Mouse (Mus musculus) heart, embryonic 11.5 days (tissue): ENCODE measurements around the gene Zfp423. TPM values are rescaled to one million over a fixed set of nuclear protein-coding genes. Genes with fewer than 3 reads are reported as not detected.
A peak's percentile ranks its signal among the peaks of the same experiment; 100 is the strongest.

Source experiments
- ATAC-seq: fragments of 200-750 bp; cut with Nextera tagmentation; replicated peaks from 2 replicates; pipeline ENCODE4 v1.8.0; 2017; ENCODE audit warnings: moderate library complexity; ENCODE audit not compliant: insufficient number of reproducible peaks, low FRiP score, low TSS enrichment
- H3K27ac ChIP-seq: fragments of 300-500 bp; sonication (generic); 2 replicates; pipeline ENCODE4 v1.5.1; 2014; ENCODE audit warnings: mild to moderate bottlenecking, low read depth, low read length
- H3K27me3 ChIP-seq: fragments of 300-500 bp; sonication (generic); 2 replicates; pipeline ENCODE4 v1.6.1; 2014; ENCODE audit warnings: mild to moderate bottlenecking, low read length, mixed read lengths; ENCODE audit not compliant: control insufficient read depth, insufficient read depth
- H3K36me3 ChIP-seq: fragments of 300-500 bp; sonication (generic); 2 replicates; pipeline ENCODE4 v1.6.1; 2014; ENCODE audit warnings: mild to moderate bottlenecking, low read length, moderate library complexity, mixed read lengths; ENCODE audit not compliant: control insufficient read depth, insufficient read depth
- H3K4me1 ChIP-seq: fragments of 300-500 bp; sonication (generic); 2 replicates; pipeline ENCODE4 v1.6.1; 2014; ENCODE audit warnings: low read length; ENCODE audit not compliant: control insufficient read depth, insufficient read depth
- H3K4me2 ChIP-seq: fragments of 300-500 bp; sonication (generic); 2 replicates; pipeline ENCODE4 v1.6.1; 2014; ENCODE audit warnings: mild to moderate bottlenecking, moderate library complexity
- H3K4me3 ChIP-seq: fragments of 300-500 bp; sonication (generic); 2 replicates; pipeline ENCODE4 v1.5.1; 2014; ENCODE audit warnings: low read depth, low read length
- H3K9ac ChIP-seq: fragments of 300-500 bp; sonication (generic); 2 replicates; pipeline ENCODE4 v1.6.1; 2014; ENCODE audit warnings: mild to moderate bottlenecking, low read depth, low read length, moderate library complexity
- H3K9me3 ChIP-seq: fragments of 300-500 bp; sonication (generic); replicated peaks from 2 replicates; pipeline ENCODE4 v1.6.1; 2016; ENCODE audit warnings: low read length; ENCODE audit not compliant: control insufficient read depth
- WGBS: fragments of 180-500 bp; shearing (Covaris S2); extraction: QIAGEN DNeasy Blood & Tissue Kit; methylation state at CpG from one replicate; pipeline ENCODE4 v1.1.7; 2014; ENCODE audit not compliant: insufficient replicate concordance; 5-methylcytosine and 5-hydroxymethylcytosine counted together
- polyA plus RNA-seq: library from polyadenylated mRNA; unstranded; fragments of >200 nt; fragmentation: Nextera tagmentation; extraction: Ambion mirVana; gene quantifications from 2 replicates; pipeline ENCODE4 v1.2.1, GENCODE M21; 2014

Gene Zfp423
- polyA plus RNA-seq, 1 experiment from 2014 or later: 8.2 TPM

DNA sequence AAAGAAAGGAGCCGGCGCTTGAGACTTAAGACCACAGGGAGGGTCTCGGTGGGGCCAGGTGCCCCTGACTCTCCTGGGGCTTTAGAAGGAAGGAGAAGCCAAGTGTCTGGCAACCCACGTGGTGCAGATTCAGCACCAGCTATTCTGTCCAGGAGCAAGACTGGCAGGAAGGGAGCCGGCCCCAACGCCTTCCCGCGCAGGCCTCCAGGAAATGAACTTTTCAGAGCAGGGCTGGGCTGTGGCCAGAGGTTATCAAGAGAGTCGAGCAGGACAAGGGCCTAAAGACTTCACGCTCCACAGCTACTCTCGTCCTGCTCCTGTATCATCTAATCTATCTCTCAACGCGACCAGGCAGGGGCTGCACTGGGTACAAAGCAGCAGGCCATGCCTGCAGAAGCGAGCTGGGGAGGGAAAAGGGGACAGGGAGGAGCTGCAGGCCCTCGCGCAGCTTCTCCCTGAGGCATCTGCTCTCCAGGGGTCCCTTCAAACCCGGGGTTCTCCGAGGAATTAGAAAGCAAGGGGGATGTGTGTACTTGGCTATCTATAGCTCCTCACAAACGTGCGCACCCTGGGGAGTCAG is 1.4 kb downstream of the Zfp423 start:
- Histone ChIP-seq H3K4me1 (peaks cover 13% of the 10 kb centered on the region), H3K9me3 (no peaks in the 10 kb centered on the region), H3K36me3 (no peaks in the 10 kb centered on the region)

DNA sequence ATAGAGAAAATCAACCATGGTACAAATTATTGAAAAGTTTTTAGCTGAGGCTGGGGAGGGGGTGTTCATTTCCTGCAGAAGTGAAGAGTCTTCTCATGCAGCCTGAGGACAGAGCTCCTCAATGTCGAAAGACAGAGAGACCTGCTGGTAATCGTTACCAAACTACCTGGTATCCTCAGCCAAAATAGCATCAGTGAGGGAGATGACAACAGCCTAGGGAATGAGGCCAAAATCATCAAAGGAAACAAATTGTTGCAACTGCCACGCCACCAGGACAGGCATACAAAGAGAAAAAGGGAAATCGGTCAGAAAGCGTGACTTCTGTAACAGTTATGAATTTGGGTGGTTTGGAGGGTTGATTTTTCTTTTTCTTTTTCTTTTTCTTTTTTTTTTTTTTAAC is 3.4 kb downstream of the Zfp423 start:
- no peak overlapping the region for H3K4me2 ChIP-seq
- no peaks in the 10 kb centered on the region for H3K9me3 ChIP-seq
- no peak overlapping the region for H3K4me3 ChIP-seq
- ATAC-seq: no peak
- H3K9ac ChIP-seq: no peak overlapping the region
- no peaks in the 10 kb centered on the region for H3K36me3 ChIP-seq
- peaks cover 5% of the 10 kb centered on the region for H3K4me1 ChIP-seq
- H3K27ac ChIP-seq: no peak overlapping the region
- WGBS: 53% methylated on average over 5 of the region's 5 CpGs
- H3K27me3 ChIP-seq: peaks cover 8% of the 10 kb centered on the region

More for the DNA sequence above, 1.4 kb downstream of the Zfp423 start:
- Histone ChIP-seq H3K27me3 (peaks cover 21% of the 10 kb centered on the region), H3K4me2 (peak overlapping the region; percentile 98), H3K27ac (peak overlapping the region; percentile 93), H3K9ac (peak overlapping the region; percentile 81), H3K4me3 (peak overlapping the region; percentile 83)
- WGBS: under 1% methylated on average over 20 of the region's 20 CpGs
- no peak for ATAC-seq

DNA sequence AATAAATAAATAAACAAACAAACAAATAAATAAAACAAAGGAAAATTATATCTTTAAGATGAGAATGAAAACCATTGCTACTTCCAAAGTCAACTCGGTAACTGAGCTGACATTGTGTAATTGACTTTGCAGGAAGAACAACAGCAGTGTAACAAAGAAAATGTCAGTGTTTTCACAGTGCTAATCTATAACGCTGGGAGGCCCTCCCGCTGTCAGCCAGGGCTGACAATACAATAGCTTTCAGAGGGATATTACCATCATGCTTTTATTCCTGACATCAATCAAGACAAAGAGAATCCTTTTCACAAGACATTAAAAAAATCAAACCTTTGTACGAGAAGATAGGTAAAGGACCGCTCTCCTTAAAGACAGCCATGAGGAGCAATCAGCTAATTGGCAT is 5.9 kb downstream of the Zfp423 start:
- WGBS: 51% methylated on average over 5 of the region's 5 CpGs
- peaks cover 5% of the 10 kb centered on the region for H3K4me1 ChIP-seq
- no peak for ATAC-seq

DNA sequence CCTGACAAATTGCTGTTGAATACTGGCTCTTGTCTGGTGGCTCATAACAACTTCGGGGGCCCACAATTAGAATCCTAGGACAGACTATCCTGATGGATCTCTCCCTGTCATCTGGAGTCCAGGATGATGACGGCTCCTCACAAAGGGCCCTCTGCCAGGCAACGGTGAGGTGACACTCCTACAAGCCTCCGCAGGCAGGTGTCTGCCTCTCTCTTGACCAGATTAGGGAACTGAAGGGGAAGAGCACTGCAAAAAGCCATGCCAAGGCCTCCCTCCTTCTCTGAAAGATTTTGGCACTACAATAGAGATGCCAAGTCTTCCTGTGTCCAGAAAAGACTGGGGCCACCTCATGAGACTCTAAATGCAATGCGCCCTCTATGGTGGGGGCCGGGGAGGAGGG is 7.1 kb downstream of the Zfp423 start:
- no peak for ATAC-seq

More for the DNA sequence above, 5.9 kb downstream of the Zfp423 start:
- no peaks in the 10 kb centered on the region for H3K9me3 ChIP-seq
- H3K27me3 ChIP-seq: no peaks in the 10 kb centered on the region
- no peak overlapping the region for H3K9ac ChIP-seq
- no peaks in the 10 kb centered on the region for H3K36me3 ChIP-seq
- H3K4me3 ChIP-seq: no peak overlapping the region
- H3K27ac ChIP-seq: no peak overlapping the region
- H3K4me2 ChIP-seq: no peak overlapping the region

DNA sequence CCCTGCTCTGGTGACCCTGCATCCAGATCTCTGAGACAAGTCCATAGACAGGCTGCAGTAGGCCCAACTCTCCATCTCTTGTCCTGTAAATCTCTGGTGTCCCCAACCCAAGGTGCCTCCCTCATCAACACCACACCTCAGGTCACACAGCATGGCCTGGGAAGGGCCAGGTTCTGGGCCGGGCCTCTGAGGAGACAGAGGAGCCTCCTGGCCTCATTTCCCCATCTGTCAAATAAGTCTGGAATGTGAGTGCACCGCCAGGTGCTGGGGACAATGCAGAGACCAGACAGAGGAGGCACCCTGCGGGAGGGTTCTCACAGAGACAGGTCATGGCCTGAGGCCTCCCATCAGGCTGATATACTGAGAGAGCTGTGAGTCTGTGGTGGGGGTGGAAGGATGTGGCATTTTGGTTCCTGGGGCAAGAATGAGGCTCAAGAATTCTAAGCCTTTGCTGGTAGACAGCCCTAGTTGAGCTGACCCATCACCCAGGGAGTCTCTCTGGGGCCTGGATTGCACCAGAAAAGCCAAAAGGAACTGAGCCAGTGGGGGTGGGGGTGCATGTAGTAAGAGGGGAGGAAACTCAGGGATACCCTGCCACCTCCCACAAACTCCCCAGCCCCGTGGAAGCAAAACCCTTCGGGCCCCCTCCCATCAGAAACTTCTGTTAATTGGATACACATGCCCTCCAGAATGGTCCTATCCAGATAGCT is 15.0 kb downstream of the Zfp423 start:
- peak overlapping the region; percentile 90 for H3K4me2 ChIP-seq
- 36% methylated on average over 5 of the region's 5 CpGs for WGBS
- H3K4me1 ChIP-seq: peaks cover 21% of the 10 kb centered on the region
- ATAC-seq: no peak
- no peaks in the 10 kb centered on the region for H3K27me3 ChIP-seq
- H3K36me3 ChIP-seq: no peaks in the 10 kb centered on the region
- H3K27ac ChIP-seq: no peak overlapping the region
- no peaks in the 10 kb centered on the region for H3K9me3 ChIP-seq
- H3K4me3 ChIP-seq: no peak overlapping the region
- no peak overlapping the region for H3K9ac ChIP-seq

More for the DNA sequence above, 7.1 kb downstream of the Zfp423 start:
- Histone ChIP-seq H3K36me3 (no peaks in the 10 kb centered on the region), H3K9me3 (no peaks in the 10 kb centered on the region), H3K27me3 (no peaks in the 10 kb centered on the region), H3K4me2 (no peak overlapping the region), H3K27ac (no peak overlapping the region), H3K4me1 (peaks cover 3% of the 10 kb centered on the region), H3K9ac (no peak overlapping the region), H3K4me3 (no peak overlapping the region)
- WGBS: 71% methylated on average over 6 of the region's 6 CpGs

DNA sequence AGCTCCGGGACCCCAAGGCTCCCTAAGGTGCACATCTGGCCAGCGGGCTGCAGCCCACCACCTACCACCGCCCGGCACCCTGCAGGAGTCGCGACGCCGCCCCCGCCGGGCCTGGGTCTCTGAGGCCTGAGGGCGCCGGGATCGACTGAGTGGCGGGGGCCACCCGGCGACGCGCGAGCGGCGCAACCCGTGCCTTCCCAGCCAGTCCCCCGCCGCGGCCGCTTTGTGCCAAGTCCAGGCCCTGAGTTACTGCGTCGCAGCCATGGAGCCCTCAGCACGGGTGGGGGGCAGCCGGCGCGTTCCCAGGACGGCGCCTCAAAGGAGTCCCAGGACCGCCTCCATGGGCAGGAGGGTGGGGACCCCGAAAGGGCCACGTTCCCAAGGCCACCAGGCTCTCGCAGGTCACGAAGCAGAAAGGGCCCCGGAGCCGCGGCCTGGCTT is 15.7 kb downstream of the Zfp423 start:
- Histone ChIP-seq H3K4me1 (peaks cover 28% of the 10 kb centered on the region), H3K4me3 (peak overlapping the region; percentile 51), H3K9me3 (no peaks in the 10 kb centered on the region), H3K27me3 (no peaks in the 10 kb centered on the region), H3K27ac (no peak overlapping the region), H3K36me3 (no peaks in the 10 kb centered on the region), H3K9ac (peak overlapping the region; percentile 80), H3K4me2 (peak overlapping the region; percentile 90)
- WGBS: 4% methylated on average over 41 of the region's 42 CpGs
- ATAC-seq: no peak

DNA sequence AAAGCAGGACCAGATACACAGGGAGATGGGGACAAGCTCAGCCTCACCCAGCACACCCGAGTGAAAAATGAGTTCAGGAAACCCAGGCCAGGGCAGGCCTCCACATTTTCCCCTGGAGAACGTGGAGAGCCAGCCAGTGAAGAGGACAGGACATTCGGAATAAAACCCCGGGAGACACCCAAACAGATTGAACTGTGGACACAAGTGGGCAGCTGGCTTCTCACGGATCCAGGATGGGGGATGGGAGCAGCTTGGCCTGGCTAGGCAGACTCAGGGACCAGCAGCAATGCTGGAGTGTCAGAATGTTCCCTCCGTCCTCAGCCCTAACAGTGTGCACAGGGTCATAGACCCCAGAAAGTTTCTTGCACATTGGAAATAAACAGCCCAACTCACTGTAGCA is 18.7 kb downstream of the Zfp423 start:
- Histone ChIP-seq H3K4me1 (peaks cover 36% of the 10 kb centered on the region), H3K27ac (no peak overlapping the region)

DNA sequence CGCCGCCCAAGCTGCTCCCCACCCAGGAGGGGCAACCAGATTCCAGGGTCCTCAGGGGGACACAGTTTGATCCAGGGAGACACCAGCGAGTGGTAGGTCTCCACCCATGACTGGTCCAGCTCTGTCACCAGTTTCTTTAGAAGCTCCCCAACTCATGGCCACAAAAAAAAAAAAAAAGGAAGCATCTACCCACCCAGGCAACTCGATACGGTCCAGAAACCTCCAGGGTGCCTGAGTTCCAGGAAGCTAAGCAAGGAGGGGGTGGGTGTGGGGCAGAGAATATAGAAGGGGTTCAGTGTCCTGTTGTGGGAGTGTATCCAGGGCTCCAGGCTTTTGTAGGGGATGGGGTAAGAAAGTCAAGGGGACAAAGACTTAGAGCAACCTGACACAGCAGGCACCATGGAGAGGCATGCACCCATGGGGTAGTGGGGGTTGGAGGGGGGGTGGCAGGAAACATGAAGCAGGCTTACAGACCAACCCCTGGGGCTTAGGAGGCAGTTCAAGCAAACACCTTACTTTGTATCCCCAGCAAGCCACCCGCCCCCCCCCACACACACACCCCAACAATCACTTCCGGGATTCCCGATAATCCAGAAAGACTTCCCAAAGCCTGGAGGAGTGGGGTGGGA is 20.0 kb downstream of the Zfp423 start:
- Histone ChIP-seq H3K36me3 (no peaks in the 10 kb centered on the region), H3K9me3 (no peaks in the 10 kb centered on the region), H3K4me2 (peak overlapping the region; percentile 67), H3K9ac (peak overlapping the region; percentile 44), H3K4me3 (peak overlapping the region; percentile 27), H3K27me3 (no peaks in the 10 kb centered on the region), H3K4me1 (peaks cover 36% of the 10 kb centered on the region), H3K27ac (no peak overlapping the region)
- 9% methylated on average over 8 of the region's 8 CpGs for WGBS
- ATAC-seq: no peak

More for the DNA sequence above, 18.7 kb downstream of the Zfp423 start:
- no peak overlapping the region for H3K9ac ChIP-seq
- no peaks in the 10 kb centered on the region for H3K9me3 ChIP-seq
- no peak for ATAC-seq
- no peak overlapping the region for H3K4me2 ChIP-seq
- no peaks in the 10 kb centered on the region for H3K36me3 ChIP-seq
- no peaks in the 10 kb centered on the region for H3K27me3 ChIP-seq
- 40% methylated on average over 6 of the region's 6 CpGs for WGBS
- no peak overlapping the region for H3K4me3 ChIP-seq
